Mouse (Mus musculus): Measurements from ENCODE around the gene Kremen1.

Gene Kremen1

GRCm38 (mm10) chr11:5214483-5215040 lies 46.8 kb downstream of the Kremen1 start:
- no peak for DNase-seq

GRCm38 (mm10) chr11:5203054-5203453 lies 58.3 kb downstream of the Kremen1 start:
- DNase-seq = no peak

- DNase-seq = no peak
Measured at GRCm38 (mm10) chr11:5201799-5202680, 59.3 kb downstream of the Kremen1 start.

GRCm38 (mm10) chr11:5199879-5200278 lies 61.5 kb downstream of the Kremen1 start:
- no peak for DNase-seq

GRCm38 (mm10) chr11:5197068-5197467 lies 64.3 kb downstream of the Kremen1 start:
- no peak for DNase-seq

GRCm38 (mm10) chr11:5196583-5196982 lies 64.8 kb downstream of the Kremen1 start:
- no peak for DNase-seq

GRCm38 (mm10) chr11:5193576-5193881 lies 67.8 kb downstream of the Kremen1 start:
- no peak for DNase-seq

GRCm38 (mm10) chr11:5192840-5193575 lies 68.3 kb downstream of the Kremen1 start:
- no peak for DNase-seq

- DNase-seq = no peak
Measured at GRCm38 (mm10) chr11:5192084-5192516, 69.3 kb downstream of the Kremen1 start.

- no peak for DNase-seq
Measured at GRCm38 (mm10) chr11:5189239-5189933, 72.0 kb downstream of the Kremen1 start.

GRCm38 (mm10) chr11:5188170-5188569 lies 73.2 kb downstream of the Kremen1 start:
- DNase-seq = no peak

- no peak for DNase-seq
Measured at GRCm38 (mm10) chr11:5184832-5185231, 76.5 kb downstream of the Kremen1 start.

- no peak for DNase-seq
Measured at GRCm38 (mm10) chr11:5184250-5184649, 77.1 kb downstream of the Kremen1 start.

- DNase-seq = no peak
Measured at GRCm38 (mm10) chr11:5182870-5183269, 78.5 kb downstream of the Kremen1 start.

GRCm38 (mm10) chr11:5181850-5182404 lies 79.4 kb downstream of the Kremen1 start:
- DNase-seq = peak; percentile 72 to 86

- DNase-seq = no peak
Measured at GRCm38 (mm10) chr11:5179391-5179790, 82.0 kb downstream of the Kremen1 start.

- peak; percentile 30 for DNase-seq
Measured at GRCm38 (mm10) chr11:5177171-5177570, 84.2 kb downstream of the Kremen1 start.

GRCm38 (mm10) chr11:5176685-5177084 lies 84.7 kb downstream of the Kremen1 start:
- no peak for DNase-seq

GRCm38 (mm10) chr11:5175866-5176265 lies 85.5 kb downstream of the Kremen1 start:
- no peak for DNase-seq

- DNase-seq = no peak
Measured at GRCm38 (mm10) chr11:5175141-5175540, 86.2 kb downstream of the Kremen1 start.

- DNase-seq = no peak
Measured at GRCm38 (mm10) chr11:5172861-5173260, 88.5 kb downstream of the Kremen1 start.

GRCm38 (mm10) chr11:5167311-5167710 lies 94.0 kb downstream of the Kremen1 start:
- no peak for DNase-seq

GRCm38 (mm10) chr11:5165471-5165916 lies 95.9 kb downstream of the Kremen1 start:
- no peak for DNase-seq

Data from kidney, adult 8-10 months (tissue).